Mouse (Mus musculus): Measurements from ENCODE around the gene Olfr954. TPM values are rescaled to one million over a fixed set of nuclear protein-coding genes. Genes with fewer than 3 reads are reported as not detected.

The Olfr954 gene
- polyA plus RNA-seq (2015; fragmentation: Nextera tagmentation; extraction: Ambion mirVana) = not detected in 2 replicates

DNA sequence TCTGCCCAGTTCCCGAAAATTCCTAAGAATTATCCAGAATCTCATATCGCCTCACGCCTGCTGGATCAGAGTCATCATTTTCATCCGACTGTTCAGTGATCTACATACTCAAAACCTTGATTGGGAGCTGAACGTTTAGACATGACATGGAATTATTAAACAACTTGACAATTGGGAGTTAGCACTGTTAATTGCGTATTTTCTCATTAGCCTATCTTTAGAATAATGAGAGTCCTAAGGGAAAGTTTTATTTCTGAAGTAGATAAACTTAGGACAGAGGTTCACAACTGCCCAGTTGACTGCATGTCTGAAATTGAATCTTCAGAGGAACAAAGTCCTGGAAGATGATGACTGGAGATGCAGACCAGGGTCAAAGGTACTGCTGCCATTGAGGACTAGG is at the start of gene Olfr954:
Gene Olfr954, plus strand, starts transcription at position 301 of the 400 bp plus-strand sequence.
- ATAC-seq (replicated peaks) = no peak
- WGBS = 85% methylated on average over 6 of the region's 6 CpGs
- H3K9ac ChIP-seq (replicated peaks) = no peak within 1 kb of the TSS

DNA sequence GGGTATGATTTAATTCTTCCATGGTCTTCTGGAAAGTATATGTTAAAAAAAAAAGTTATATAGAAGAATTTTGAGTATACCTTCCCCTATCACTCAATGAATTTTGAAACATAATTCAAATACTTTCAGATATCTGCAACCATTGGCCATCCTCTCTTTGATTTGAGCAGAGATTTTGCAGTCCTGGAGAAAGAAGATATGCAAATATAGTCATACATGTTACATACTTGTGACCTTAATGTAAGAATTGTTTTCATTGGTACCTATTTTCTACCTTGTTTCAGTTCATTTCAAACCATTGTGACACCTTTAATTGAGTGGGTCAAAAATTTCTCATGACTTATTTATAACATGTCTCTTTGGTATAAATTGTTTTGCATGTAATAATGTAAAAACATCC is 29.5 kb upstream of the Olfr954 start, which contains the start of gene Olfr952:
Gene Olfr952, minus strand, starts transcription at position 101 of the 400 bp plus-strand sequence.
- no peak for ATAC-seq (replicated peaks)
- Histone ChIP-seq H3K9ac (replicated peaks) (no peak within 1 kb of the TSS), H3K4me2 (replicated peaks) (no peak within 1 kb of the TSS), H3K4me3 (no peak within 1 kb of the TSS), H3K9me3 (no peaks in the 10 kb centered on the region), H3K27me3 (no peaks in the 10 kb centered on the region), H3K4me1 (no peaks in the 10 kb centered on the region), H3K27ac (replicated peaks) (no peak within 1 kb of the TSS), H3K36me3 (no peaks in the 10 kb centered on the region)

More for the DNA sequence above, at the start of gene Olfr954:
- H3K9me3 ChIP-seq = no peaks in the 10 kb centered on the region
- no peaks in the 10 kb centered on the region for H3K27me3 ChIP-seq
- H3K36me3 ChIP-seq = no peaks in the 10 kb centered on the region
- no peaks in the 10 kb centered on the region for H3K4me1 ChIP-seq
- no peak within 1 kb of the TSS for H3K4me3 ChIP-seq
- H3K27ac ChIP-seq (replicated peaks) = no peak within 1 kb of the TSS
- H3K4me2 ChIP-seq (replicated peaks) = no peak within 1 kb of the TSS

- H3K9me3 ChIP-seq = no peaks in the 10 kb centered on the region
- H3K27ac ChIP-seq (replicated peaks) = no peak within 1 kb of the TSS
- no peak for ATAC-seq (replicated peaks)
- no peaks in the 10 kb centered on the region for H3K36me3 ChIP-seq
- no peak within 1 kb of the TSS for H3K4me2 ChIP-seq (replicated peaks)
- no peak within 1 kb of the TSS for H3K4me3 ChIP-seq
- no peaks in the 10 kb centered on the region for H3K27me3 ChIP-seq
- no peak within 1 kb of the TSS for H3K9ac ChIP-seq (replicated peaks)
- H3K4me1 ChIP-seq = no peaks in the 10 kb centered on the region
- 49% methylated on average over 1 of the region's 1 CpGs for WGBS
These were observed 15.3 kb downstream of the Olfr954 start, which contains the start of gene Olfr955 for GRCm38 (mm10) chr9:39471844-39472243. Olfr955 (minus strand) TSS chr9:39471944.

GRCm38 (mm10) chr9:39493895-39494294 is 37.4 kb downstream of the Olfr954 start, which contains the start of gene Olfr44:
Olfr44 (minus strand) TSS chr9:39493995.
- Histone ChIP-seq H3K9ac (replicated peaks) (no peak within 1 kb of the TSS), H3K9me3 (no peaks in the 10 kb centered on the region), H3K4me1 (no peaks in the 10 kb centered on the region), H3K27ac (replicated peaks) (no peak within 1 kb of the TSS), H3K4me2 (replicated peaks) (no peak within 1 kb of the TSS), H3K27me3 (no peaks in the 10 kb centered on the region), H3K4me3 (no peak within 1 kb of the TSS), H3K36me3 (no peaks in the 10 kb centered on the region)
- WGBS = 95% methylated on average over 2 of the region's 2 CpGs
- ATAC-seq (replicated peaks) = no peak

DNA sequence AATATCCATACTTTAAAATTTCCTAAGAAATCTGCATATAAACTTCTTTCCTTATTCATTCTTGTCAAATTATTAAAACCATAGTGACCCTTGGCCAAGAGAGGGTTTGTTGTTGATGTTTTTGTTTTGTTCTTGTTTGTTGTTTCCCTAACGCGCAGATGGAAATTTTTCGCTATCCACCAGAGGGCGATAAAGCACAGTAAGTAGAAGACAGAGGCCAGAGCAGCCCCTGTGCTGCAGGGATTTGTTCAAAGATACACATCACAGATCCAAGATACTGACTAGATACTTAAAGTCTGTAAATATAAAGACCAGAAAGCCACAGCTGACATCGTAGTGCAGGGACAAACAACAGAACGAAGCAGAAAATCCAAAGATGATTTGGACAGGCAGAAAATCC is 52.5 kb downstream of the Olfr954 start:
- Histone ChIP-seq H3K4me1 (no peaks in the 10 kb centered on the region), H3K36me3 (no peaks in the 10 kb centered on the region)

GRCm38 (mm10) chr9:39509412-39509811 is 52.9 kb downstream of the Olfr954 start:
- Histone ChIP-seq H3K9me3 (no peaks in the 10 kb centered on the region), H3K4me3 (no peak overlapping the region), H3K9ac (replicated peaks) (no peak overlapping the region), H3K4me2 (replicated peaks) (no peak overlapping the region), H3K36me3 (no peaks in the 10 kb centered on the region), H3K4me1 (no peaks in the 10 kb centered on the region), H3K27ac (replicated peaks) (no peak overlapping the region), H3K27me3 (no peaks in the 10 kb centered on the region)
- 81% methylated on average over 9 of the region's 9 CpGs for WGBS
- ATAC-seq (replicated peaks) = peak; percentile 19; the same call in 1 of the 2 replicates

More for the DNA sequence above, 52.5 kb downstream of the Olfr954 start:
- H3K9me3 ChIP-seq = no peaks in the 10 kb centered on the region
- H3K9ac ChIP-seq (replicated peaks) = no peak overlapping the region
- WGBS = 13% methylated on average over 6 of the region's 6 CpGs
- no peaks in the 10 kb centered on the region for H3K27me3 ChIP-seq
- peak; percentile 88 for ATAC-seq (replicated peaks)
- no peak overlapping the region for H3K4me3 ChIP-seq
- H3K4me2 ChIP-seq (replicated peaks) = no peak overlapping the region
- H3K27ac ChIP-seq (replicated peaks) = no peak overlapping the region

Other genes with a start within 250 kb of the Olfr954 start
- not detected in 2 replicates for gene Olfr1537, start 206.7 kb upstream of the Olfr954 start, polyA plus RNA-seq (2015; fragmentation: Nextera tagmentation; extraction: Ambion mirVana)
- gene Olfr945, start 179.9 kb upstream of the Olfr954 start, polyA plus RNA-seq (2015; fragmentation: Nextera tagmentation; extraction: Ambion mirVana) = not detected in 2 replicates
- not detected in 2 replicates for gene Olfr948, start 130.7 kb upstream of the Olfr954 start, polyA plus RNA-seq (2015; fragmentation: Nextera tagmentation; extraction: Ambion mirVana)
- not detected in 2 replicates for gene Olfr951, start 69.3 kb upstream of the Olfr954 start, polyA plus RNA-seq (2015; fragmentation: Nextera tagmentation; extraction: Ambion mirVana)
- not detected in 2 replicates for gene Olfr952, start 29.6 kb upstream of the Olfr954 start, polyA plus RNA-seq (2015; fragmentation: Nextera tagmentation; extraction: Ambion mirVana)
- not detected in 2 replicates for gene Olfr955, start 15.2 kb downstream of the Olfr954 start, polyA plus RNA-seq (2015; fragmentation: Nextera tagmentation; extraction: Ambion mirVana)
- not detected in 2 replicates for gene Olfr44, start 37.3 kb downstream of the Olfr954 start, polyA plus RNA-seq (2015; fragmentation: Nextera tagmentation; extraction: Ambion mirVana)
- not detected in 2 replicates for gene Olfr957, start 59.1 kb downstream of the Olfr954 start, polyA plus RNA-seq (2015; fragmentation: Nextera tagmentation; extraction: Ambion mirVana)
- gene Olfr958, start 97.4 kb downstream of the Olfr954 start, polyA plus RNA-seq (2015; fragmentation: Nextera tagmentation; extraction: Ambion mirVana) = not detected in 2 replicates
- not detected in 2 replicates for gene Olfr959, start 118.9 kb downstream of the Olfr954 start, polyA plus RNA-seq (2015; fragmentation: Nextera tagmentation; extraction: Ambion mirVana)
- gene AW551984, start 147.7 kb downstream of the Olfr954 start, polyA plus RNA-seq (2015; fragmentation: Nextera tagmentation; extraction: Ambion mirVana) = 38.8 and 53.5 TPM in 2 replicates
- gene Olfr148, start 154.0 kb downstream of the Olfr954 start, polyA plus RNA-seq (2015; fragmentation: Nextera tagmentation; extraction: Ambion mirVana) = not detected in 2 replicates
- not detected in 2 replicates for gene Olfr960, start 164.7 kb downstream of the Olfr954 start, polyA plus RNA-seq (2015; fragmentation: Nextera tagmentation; extraction: Ambion mirVana)
- gene Olfr961, start 188.4 kb downstream of the Olfr954 start, polyA plus RNA-seq (2015; fragmentation: Nextera tagmentation; extraction: Ambion mirVana) = not detected in 2 replicates
- gene Olfr963, start 210.5 kb downstream of the Olfr954 start, polyA plus RNA-seq (2015; fragmentation: Nextera tagmentation; extraction: Ambion mirVana) = not detected in 2 replicates

All from forebrain, embryonic 15.5 days (tissue).